Mouse (Mus musculus) cerebellum, adult (tissue): ENCODE results near the gene Hist1h2ad.
"Not testable (repeated sequence)": the region's sequence is repeated elsewhere in the genome, so short reads cannot be mapped to it uniquely, and the experiment has no call there.

ENCODE experiments used
- ATAC-seq: cut with Nextera tagmentation; 2 replicates; pipeline ENCODE4 v1.9.2; 2017; ENCODE audit warnings: mild to moderate bottlenecking, moderate library complexity, mixed read lengths; ENCODE audit not compliant: insufficient number of reproducible peaks, low FRiP score, low TSS enrichment

Gene Hist1h2ad

GRCm38 (mm10) chr13:23539821-23540220, 34.4 kb upstream of the Hist1h2ad start:
- not testable (repeated sequence) for ATAC-seq

DNA sequence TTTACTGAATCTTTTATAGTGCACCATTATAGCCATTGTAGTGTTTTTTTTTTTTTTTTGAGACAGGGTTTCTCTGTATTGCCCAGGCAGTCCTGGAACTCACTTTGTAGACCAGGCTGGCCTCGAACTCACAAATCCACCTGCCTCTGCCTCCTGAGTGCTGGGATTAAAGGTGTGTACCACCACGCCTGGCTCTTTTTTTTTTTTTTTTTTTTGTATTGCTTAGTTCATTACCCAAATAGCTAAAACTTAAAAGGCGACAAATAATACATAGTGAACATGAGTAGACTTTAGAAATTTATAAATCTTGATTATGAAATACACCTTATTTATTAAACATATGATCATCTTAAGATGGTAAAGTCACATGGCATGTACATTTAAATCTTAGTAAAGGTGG, 32.7 kb upstream of the Hist1h2ad start:
- no peak for ATAC-seq

- not testable (repeated sequence) for ATAC-seq
Measured at GRCm38 (mm10) chr13:23542225-23542980, 31.8 kb upstream of the Hist1h2ad start.

DNA sequence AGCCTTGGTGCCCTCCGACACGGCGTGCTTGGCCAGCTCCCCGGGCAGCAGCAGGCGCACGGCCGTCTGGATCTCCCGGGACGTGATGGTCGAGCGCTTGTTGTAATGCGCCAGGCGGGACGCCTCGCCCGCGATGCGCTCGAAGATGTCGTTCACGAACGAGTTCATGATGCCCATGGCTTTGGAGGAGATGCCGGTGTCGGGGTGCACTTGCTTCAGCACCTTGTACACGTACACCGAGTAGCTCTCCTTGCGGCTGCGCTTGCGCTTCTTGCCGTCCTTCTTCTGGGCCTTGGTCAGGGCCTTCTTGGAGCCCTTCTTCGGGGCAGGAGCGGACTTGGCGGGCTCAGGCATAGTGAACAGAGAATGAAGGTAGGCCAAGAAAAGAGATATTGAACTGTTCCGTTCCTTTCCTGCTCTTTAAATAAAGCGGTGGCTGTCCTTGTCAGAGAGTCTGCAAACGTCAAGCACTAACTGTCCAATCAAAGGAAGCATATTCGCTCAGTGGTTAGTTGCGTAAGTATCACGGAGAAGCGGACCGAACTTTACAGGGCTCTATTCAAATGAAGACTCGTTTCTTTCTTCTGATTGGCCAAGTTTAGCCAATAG, 31.1 kb upstream of the Hist1h2ad start, which contains the start of gene Hist1h2bh:
Hist1h2bh (minus strand) TSS at position 394 of the 609 bp plus-strand sequence.
- ATAC-seq = peak; percentile 93

GRCm38 (mm10) chr13:23543965-23544786, 30.0 kb upstream of the Hist1h2ad start, which contains the start of gene Hist1h3f:
Gene Hist1h3f (plus strand): TSS chr13:23544052.
- peak; percentile 99 for ATAC-seq

DNA sequence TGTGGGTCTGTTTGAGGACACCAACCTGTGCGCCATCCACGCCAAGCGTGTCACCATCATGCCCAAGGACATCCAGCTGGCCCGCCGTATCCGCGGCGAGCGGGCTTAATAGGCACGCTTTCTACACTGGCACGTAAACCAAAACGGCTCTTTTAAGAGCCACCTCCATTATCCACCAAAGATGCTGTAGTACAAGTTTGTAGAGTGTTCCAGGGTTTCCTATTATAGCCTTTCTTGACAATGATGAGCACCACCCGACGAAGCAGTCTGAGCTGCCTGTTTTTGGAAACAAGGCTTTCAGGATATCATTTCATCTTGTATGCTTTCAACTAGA, 29.4 kb upstream of the Hist1h2ad start:
- ATAC-seq = 0 out of 2 replicates have a peak, but pooled peaks have one; percentile 40

- no peak for ATAC-seq
Measured at GRCm38 (mm10) chr13:23546694-23547093, 27.5 kb upstream of the Hist1h2ad start.

- ATAC-seq = no peak
Measured at GRCm38 (mm10) chr13:23550761-23551145, 23.4 kb upstream of the Hist1h2ad start.

GRCm38 (mm10) chr13:23551146-23551834, 22.9 kb upstream of the Hist1h2ad start, which contains the start of gene Hist1h4f:
Gene Hist1h4f (minus strand): TSS chr13:23551648.
- peak; percentile 91 for ATAC-seq

- ATAC-seq = no peak
Measured at GRCm38 (mm10) chr13:23551931-23552914, 22.0 kb upstream of the Hist1h2ad start.

GRCm38 (mm10) chr13:23552962-23553361, 21.2 kb upstream of the Hist1h2ad start, which contains the start of gene Hist1h1d:
Gene Hist1h1d (plus strand): TSS chr13:23553262.
- no peak for ATAC-seq

DNA sequence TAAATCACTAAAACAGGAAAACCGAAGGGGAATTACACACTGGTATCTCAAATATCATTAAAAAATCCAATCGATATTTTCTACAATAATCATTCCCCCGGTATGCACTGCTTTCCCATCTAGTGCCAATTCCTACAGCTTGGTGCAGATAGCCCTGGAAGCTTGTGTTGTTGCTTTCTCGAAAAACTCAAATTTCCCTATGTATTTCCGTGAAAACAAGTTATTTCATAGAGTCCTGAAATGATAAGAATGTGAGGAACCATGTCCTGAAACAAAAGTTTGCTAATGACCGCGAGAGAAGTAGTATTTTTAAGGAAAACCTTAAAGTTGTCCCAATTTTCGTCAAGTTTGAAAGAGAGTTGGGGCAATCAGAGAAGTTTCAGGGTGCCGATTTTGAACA, 19.8 kb upstream of the Hist1h2ad start:
- ATAC-seq = no peak

DNA sequence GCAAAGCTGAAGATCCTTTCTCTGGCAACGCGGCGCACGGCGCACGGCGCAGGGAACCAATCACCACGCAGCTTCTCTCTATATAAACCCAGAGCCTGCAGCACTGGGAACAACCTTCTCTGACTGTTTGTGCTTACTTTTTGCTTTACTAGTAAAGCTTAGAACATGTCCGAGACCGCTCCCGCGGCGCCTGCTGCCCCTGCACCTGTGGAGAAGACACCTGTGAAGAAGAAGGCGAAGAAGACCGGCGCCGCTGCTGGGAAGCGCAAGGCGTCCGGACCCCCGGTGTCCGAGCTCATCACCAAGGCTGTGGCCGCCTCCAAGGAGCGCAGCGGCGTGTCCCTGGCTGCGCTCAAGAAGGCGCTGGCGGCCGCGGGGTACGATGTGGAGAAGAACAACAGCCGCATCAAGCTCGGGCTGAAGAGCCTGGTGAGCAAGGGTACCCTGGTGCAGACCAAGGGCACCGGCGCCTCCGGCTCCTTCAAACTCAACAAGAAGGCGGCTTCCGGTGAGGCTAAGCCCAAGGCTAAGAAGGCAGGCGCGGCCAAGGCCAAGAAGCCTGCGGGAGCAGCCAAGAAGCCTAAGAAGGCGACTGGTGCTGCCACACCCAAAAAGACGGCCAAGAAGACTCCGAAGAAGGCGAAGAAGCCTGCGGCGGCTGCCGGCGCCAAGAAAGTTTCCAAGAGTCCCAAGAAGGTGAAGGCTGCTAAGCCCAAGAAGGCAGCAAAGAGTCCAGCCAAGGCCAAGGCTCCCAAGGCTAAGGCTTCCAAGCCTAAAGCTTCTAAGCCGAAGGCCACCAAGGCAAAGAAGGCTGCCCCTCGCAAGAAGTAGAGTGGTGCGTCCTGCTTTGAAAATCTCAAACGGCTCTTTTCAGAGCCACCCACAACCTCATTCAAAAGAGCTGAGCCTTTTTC, 19.0 kb upstream of the Hist1h2ad start:
- ATAC-seq = peak; percentile 69; the same call in 1 of the 2 replicates

DNA sequence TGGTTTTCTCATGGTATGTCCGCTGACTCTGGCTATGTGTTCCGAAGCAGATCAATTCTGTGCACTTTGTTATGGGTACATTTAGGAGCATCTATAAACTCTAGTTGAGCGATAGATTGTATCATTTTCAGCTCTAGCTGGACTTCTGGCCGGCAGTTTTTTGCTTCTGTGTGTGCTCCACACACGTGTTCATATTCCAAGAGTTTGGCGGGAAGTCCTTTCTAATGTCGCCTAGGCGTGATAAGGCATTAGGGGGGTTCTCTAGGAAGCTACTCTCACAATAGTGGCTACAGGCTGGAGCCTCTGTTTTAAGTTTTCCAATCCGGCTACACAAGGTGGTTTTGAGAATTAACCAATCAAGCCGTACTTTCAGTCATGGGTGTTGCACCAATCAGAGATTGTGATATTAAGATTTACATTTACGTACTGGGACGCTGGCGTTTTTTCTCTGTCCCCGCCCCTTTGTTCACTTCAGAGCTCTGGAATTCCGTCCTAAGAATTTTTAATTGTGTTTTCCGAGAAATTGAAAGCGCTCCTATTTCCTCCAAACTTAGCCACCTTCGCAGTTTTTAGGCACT, 18.3 kb upstream of the Hist1h2ad start:
- ATAC-seq = peak; percentile 86

DNA sequence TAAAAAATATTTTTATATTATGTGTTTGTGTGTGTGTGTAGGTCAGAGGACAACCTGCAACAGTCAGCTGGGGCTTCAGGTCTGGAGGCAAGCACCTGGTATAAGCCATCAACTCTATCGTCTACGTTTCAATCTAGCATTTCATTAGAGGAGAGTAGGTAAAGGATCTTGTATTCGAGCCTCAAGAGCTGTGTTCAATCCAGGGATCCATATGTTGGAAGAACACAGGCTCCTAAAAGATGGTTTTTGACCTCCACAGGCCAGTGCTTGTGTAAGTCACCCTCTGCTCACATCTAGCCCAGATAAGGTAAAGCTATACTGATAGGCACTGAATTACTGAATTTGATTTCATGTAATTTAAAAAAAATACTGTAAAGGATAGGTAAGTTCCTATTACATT, 17.3 kb upstream of the Hist1h2ad start:
- ATAC-seq = no peak

GRCm38 (mm10) chr13:23560699-23561098, 13.5 kb upstream of the Hist1h2ad start:
- not testable (repeated sequence) for ATAC-seq

DNA sequence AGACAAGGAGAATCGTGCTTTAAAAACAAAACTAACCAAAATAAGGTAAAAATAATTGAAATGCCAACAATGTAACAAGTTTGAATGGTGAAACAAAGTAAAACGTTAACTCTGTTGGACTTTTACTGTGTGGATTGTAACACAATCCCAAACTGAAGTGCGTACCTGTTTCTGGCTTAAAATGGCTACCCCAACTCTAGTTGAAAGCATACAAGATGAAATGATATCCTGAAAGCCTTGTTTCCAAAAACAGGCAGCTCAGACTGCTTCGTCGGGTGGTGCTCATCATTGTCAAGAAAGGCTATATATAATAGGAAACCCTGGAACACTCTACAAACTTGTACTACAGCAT, 12.7 kb upstream of the Hist1h2ad start:
- not testable (repeated sequence) for ATAC-seq
